Mouse (Mus musculus): ENCODE measurements at regions not wholly inside any gene's neighbourhood (a gene's known extent, or its start where the extent isn't known, plus 50 kb on each side); places are given as distances from the start of the nearest gene placed in this dataset.
"Not testable (repeated sequence)": the region's sequence is repeated elsewhere in the genome, so short reads cannot be mapped to it uniquely, and the experiment has no call there.

DNA sequence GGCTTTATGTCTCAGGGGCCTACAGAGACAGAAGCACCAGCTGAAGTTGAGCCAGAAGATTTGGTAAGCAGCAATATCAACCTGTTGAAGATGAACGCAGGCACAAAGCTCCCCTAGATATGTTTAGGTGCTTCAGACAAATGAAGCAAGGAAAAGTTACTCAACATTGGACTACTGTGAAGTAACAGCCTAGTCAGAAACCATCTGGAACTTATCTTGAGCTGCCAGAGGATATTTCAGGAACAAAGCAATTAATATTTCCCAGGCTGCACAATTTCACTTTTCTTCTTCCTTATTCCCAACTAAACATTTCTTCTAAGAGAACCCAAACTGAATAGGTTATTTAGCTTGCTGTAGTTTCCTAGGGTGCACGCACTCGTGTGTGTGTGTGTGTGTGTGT, 125.1 kb downstream of the Scg2 start:
- H3K36me3 ChIP-seq (ENCODE audit: insufficient read depth, low read length): no peaks in the 10 kb centered on the region
- WGBS: 36% methylated on average over 3 of the region's 3 CpGs
- H3K27ac ChIP-seq (ENCODE audit: low read length): no peak overlapping the region
- ATAC-seq: no peak
- peak; percentile 63 for DNase-seq (ENCODE audit: low spot score)
- H3K9me3 ChIP-seq (ENCODE audit: low read length): no peaks in the 10 kb centered on the region
- no peak overlapping the region for H3K9ac ChIP-seq (replicated peaks; ENCODE audit: low read depth)
- H3K27me3 ChIP-seq (replicated peaks; ENCODE audit: insufficient read depth, low read length): no peaks in the 10 kb centered on the region
- TF ChIP-seq CTCF (IDR thresholded peaks at IDR 0.05) (no peak), EP300 (IDR thresholded peaks at IDR 0.05) (no peak)
- H3K4me3 ChIP-seq (ENCODE audit: low read depth, low read length): no peak overlapping the region
- no peaks in the 10 kb centered on the region for H3K4me1 ChIP-seq (ENCODE audit: insufficient read depth, low read depth, low read length)
- H3K4me2 ChIP-seq (replicated peaks; ENCODE audit: low read depth, low read length): no peak overlapping the region

GRCm38 (mm10) chr1:79312153-79312552, 127.8 kb downstream of the Scg2 start:
- Histone ChIP-seq H3K27me3 (replicated peaks; ENCODE audit: insufficient read depth, low read length) (no peaks in the 10 kb centered on the region), H3K4me3 (ENCODE audit: low read depth, low read length) (no peak overlapping the region), H3K9ac (replicated peaks; ENCODE audit: low read depth) (no peak overlapping the region), H3K4me1 (ENCODE audit: insufficient read depth, low read depth, low read length) (no peaks in the 10 kb centered on the region), H3K9me3 (ENCODE audit: low read length) (no peaks in the 10 kb centered on the region), H3K4me2 (replicated peaks; ENCODE audit: low read depth, low read length) (no peak overlapping the region), H3K27ac (ENCODE audit: low read length) (no peak overlapping the region), H3K36me3 (ENCODE audit: insufficient read depth, low read length) (no peaks in the 10 kb centered on the region)
- ATAC-seq (no peak), DNase-seq (ENCODE audit: low spot score) (no peak)
- 80% methylated on average over 5 of the region's 5 CpGs for WGBS
- TF ChIP-seq CTCF (IDR thresholded peaks at IDR 0.05) (no peak), EP300 (IDR thresholded peaks at IDR 0.05) (no peak)

- H3K27me3 ChIP-seq (replicated peaks; ENCODE audit: insufficient read depth, low read length): no peaks in the 10 kb centered on the region
These were observed 136.3 kb downstream of the Scg2 start for GRCm38 (mm10) chr1:79303602-79304001.

GRCm38 (mm10) chr1:79299639-79300038, 140.3 kb downstream of the Scg2 start:
- Histone ChIP-seq H3K27ac (ENCODE audit: low read length) (no peak overlapping the region), H3K9ac (replicated peaks; ENCODE audit: low read depth) (no peak overlapping the region), H3K4me3 (ENCODE audit: low read depth, low read length) (no peak overlapping the region), H3K4me1 (ENCODE audit: insufficient read depth, low read depth, low read length) (no peaks in the 10 kb centered on the region), H3K27me3 (replicated peaks; ENCODE audit: insufficient read depth, low read length) (no peaks in the 10 kb centered on the region), H3K36me3 (ENCODE audit: insufficient read depth, low read length) (no peaks in the 10 kb centered on the region), H3K9me3 (ENCODE audit: low read length) (no peaks in the 10 kb centered on the region), H3K4me2 (replicated peaks; ENCODE audit: low read depth, low read length) (no peak overlapping the region)
- TF ChIP-seq EP300 (IDR thresholded peaks at IDR 0.05) (no peak), CTCF (IDR thresholded peaks at IDR 0.05) (no peak)
- ATAC-seq (no peak), DNase-seq (ENCODE audit: low spot score) (no peak)
- WGBS: 24% methylated on average over 2 of the region's 2 CpGs

More at GRCm38 (mm10) chr1:79303602-79304001, 136.3 kb downstream of the Scg2 start:
- Histone ChIP-seq H3K36me3 (ENCODE audit: insufficient read depth, low read length) (no peaks in the 10 kb centered on the region), H3K9me3 (ENCODE audit: low read length) (no peaks in the 10 kb centered on the region), H3K4me3 (ENCODE audit: low read depth, low read length) (no peak overlapping the region), H3K4me1 (ENCODE audit: insufficient read depth, low read depth, low read length) (no peaks in the 10 kb centered on the region), H3K27ac (ENCODE audit: low read length) (no peak overlapping the region), H3K4me2 (replicated peaks; ENCODE audit: low read depth, low read length) (no peak overlapping the region), H3K9ac (replicated peaks; ENCODE audit: low read depth) (no peak overlapping the region)
- no peak for TF ChIP-seq EP300 (IDR thresholded peaks at IDR 0.05)
- ATAC-seq (no peak), DNase-seq (ENCODE audit: low spot score) (no peak)
- 48% methylated on average over 2 of the region's 2 CpGs for WGBS

- Histone ChIP-seq H3K4me1 (ENCODE audit: insufficient read depth, low read depth, low read length) (no peaks in the 10 kb centered on the region), H3K4me3 (ENCODE audit: low read depth, low read length) (no peak overlapping the region), H3K27me3 (replicated peaks; ENCODE audit: insufficient read depth, low read length) (no peaks in the 10 kb centered on the region), H3K27ac (ENCODE audit: low read length) (no peak overlapping the region), H3K9me3 (ENCODE audit: low read length) (no peaks in the 10 kb centered on the region), H3K4me2 (replicated peaks; ENCODE audit: low read depth, low read length) (no peak overlapping the region), H3K36me3 (ENCODE audit: insufficient read depth, low read length) (no peaks in the 10 kb centered on the region), H3K9ac (replicated peaks; ENCODE audit: low read depth) (no peak overlapping the region)
- no peak for DNase-seq (ENCODE audit: low spot score)
- WGBS: 55% methylated on average over 3 of the region's 3 CpGs
- no peak for ATAC-seq
- no peak for TF ChIP-seq CTCF (IDR thresholded peaks at IDR 0.05)
- no peak for TF ChIP-seq EP300 (IDR thresholded peaks at IDR 0.05)
These were observed 180.2 kb downstream of the Scg2 start for GRCm38 (mm10) chr1:79259726-79260125.

- Histone ChIP-seq H3K27me3 (replicated peaks; ENCODE audit: insufficient read depth, low read length) (no peaks in the 10 kb centered on the region), H3K4me1 (ENCODE audit: insufficient read depth, low read depth, low read length) (no peaks in the 10 kb centered on the region), H3K9me3 (ENCODE audit: low read length) (no peaks in the 10 kb centered on the region), H3K9ac (replicated peaks; ENCODE audit: low read depth) (no peak overlapping the region), H3K36me3 (ENCODE audit: insufficient read depth, low read length) (no peaks in the 10 kb centered on the region), H3K4me3 (ENCODE audit: low read depth, low read length) (no peak overlapping the region), H3K4me2 (replicated peaks; ENCODE audit: low read depth, low read length) (no peak overlapping the region), H3K27ac (ENCODE audit: low read length) (no peak overlapping the region)
- TF ChIP-seq CTCF (IDR thresholded peaks at IDR 0.05): no peak
- TF ChIP-seq EP300 (IDR thresholded peaks at IDR 0.05): no peak
- ATAC-seq (no peak), DNase-seq (ENCODE audit: low spot score) (no peak)
- WGBS: 95% methylated on average over 4 of the region's 4 CpGs
These were observed 226.9 kb downstream of the Scg2 start for GRCm38 (mm10) chr1:79212970-79213369.

DNA sequence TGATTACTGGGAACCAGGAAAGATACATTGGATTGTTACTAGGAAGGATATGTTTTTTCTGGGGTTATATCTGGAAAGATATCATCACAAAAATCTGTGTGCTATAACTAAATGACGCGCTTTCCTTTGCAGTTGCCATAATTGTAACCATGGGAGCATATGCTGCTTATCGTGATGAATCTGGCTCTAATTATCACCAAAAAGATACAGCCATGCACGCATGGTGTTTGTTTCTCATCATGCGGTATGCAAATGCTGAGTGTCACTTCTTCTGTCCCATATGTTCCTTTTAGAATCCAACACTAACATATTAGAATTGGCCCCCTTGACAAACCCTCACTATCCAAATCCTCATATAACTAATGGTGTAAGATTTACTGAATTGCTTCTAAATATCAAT, 227.4 kb downstream of the Scg2 start:
- Histone ChIP-seq H3K27ac (ENCODE audit: low read length) (no peak overlapping the region), H3K27me3 (replicated peaks; ENCODE audit: insufficient read depth, low read length) (no peaks in the 10 kb centered on the region), H3K4me3 (ENCODE audit: low read depth, low read length) (no peak overlapping the region), H3K9ac (replicated peaks; ENCODE audit: low read depth) (no peak overlapping the region), H3K9me3 (ENCODE audit: low read length) (no peaks in the 10 kb centered on the region), H3K4me1 (ENCODE audit: insufficient read depth, low read depth, low read length) (no peaks in the 10 kb centered on the region), H3K36me3 (ENCODE audit: insufficient read depth, low read length) (no peaks in the 10 kb centered on the region), H3K4me2 (replicated peaks; ENCODE audit: low read depth, low read length) (no peak overlapping the region)
- 95% methylated on average over 5 of the region's 5 CpGs for WGBS
- DNase-seq (ENCODE audit: low spot score) (no peak), ATAC-seq (no peak)
- TF ChIP-seq EP300 (IDR thresholded peaks at IDR 0.05) (no peak), CTCF (IDR thresholded peaks at IDR 0.05) (no peak)

GRCm38 (mm10) chr1:79211981-79212380, 227.9 kb downstream of the Scg2 start:
- H3K27ac ChIP-seq (ENCODE audit: low read length); H3K9ac ChIP-seq (replicated peaks; ENCODE audit: low read depth); H3K4me1 ChIP-seq (ENCODE audit: insufficient read depth, low read depth, low read length); H3K27me3 ChIP-seq (replicated peaks; ENCODE audit: insufficient read depth, low read length); H3K4me3 ChIP-seq (ENCODE audit: low read depth, low read length); H3K4me2 ChIP-seq (replicated peaks; ENCODE audit: low read depth, low read length); DNase-seq (ENCODE audit: low spot score); ATAC-seq; H3K36me3 ChIP-seq (ENCODE audit: insufficient read depth, low read length); H3K9me3 ChIP-seq (ENCODE audit: low read length): not testable (repeated sequence)
- WGBS: 89% methylated on average over 1 of the region's 1 CpGs

Data from lung, postnatal 0 days (tissue).